Mouse (Mus musculus): ENCODE measurements around the gene Scrn2. TPM values are rescaled to one million over a fixed set of nuclear protein-coding genes. Genes with fewer than 3 reads are reported as not detected.

The Scrn2 gene
- total RNA-seq (2018; cell fraction: chromatin; rRNA removed), result 1 to 10 TPM in 11 of 26 experiments, under 1 TPM in 4, not detected in 11; 0.56 to 3.2 (median 1.3) TPM
- total RNA-seq (2018; cell fraction: cytosol; rRNA removed), result 1 to 10 TPM in 14 of 26 experiments, under 1 TPM in 12; 0.19 to 2.1 (median 1.1) TPM
- 1 to 10 TPM in 7 of 26 experiments, under 1 TPM in 11, not detected in 8; 0.40 to 3.0 (median 0.67) TPM for total RNA-seq (2018; cell fraction: nucleus; rRNA removed)
- polyA plus RNA-seq (2018), result 0.57 to 3.6 TPM (median 1.3 TPM) in 3 replicates

GRCm38 (mm10) chr11:97029686-97030417, at the start of gene Scrn2:
Scrn2 (plus strand) TSS chr11:97029938.
- no peaks in the 10 kb centered on the region for H3K79me2 ChIP-seq (ENCODE audit: inconsistent target)
- peak within 1 kb of the TSS; percentile 53 for H3K27ac ChIP-seq
- under 1% methylated on average over 25 of the region's 25 CpGs for WGBS (ENCODE audit: missing documents)
- H3K4me3 ChIP-seq (ENCODE audit: inconsistent target), result peak within 1 kb of the TSS; percentile 77
- no peaks in the 10 kb centered on the region for H3K36me3 ChIP-seq (ENCODE audit: inconsistent target)

- Histone ChIP-seq H3K4me3 (ENCODE audit: inconsistent target) (no peak overlapping the region), H3K36me3 (ENCODE audit: inconsistent target) (no peaks in the 10 kb centered on the region), H3K79me2 (ENCODE audit: inconsistent target) (peaks cover 19% of the 10 kb centered on the region), H3K27ac (no peak overlapping the region)
- 83% methylated on average over 5 of the region's 5 CpGs for WGBS (ENCODE audit: missing documents)
Observed at GRCm38 (mm10) chr11:96980021-96980420, 49.7 kb upstream of the Scrn2 start.

- H3K79me2 ChIP-seq (ENCODE audit: inconsistent target), result peaks cover 5% of the 10 kb centered on the region
- H3K27ac ChIP-seq, result no peak overlapping the region
- WGBS (ENCODE audit: missing documents), result 93% methylated on average over 14 of the region's 15 CpGs
- no peaks in the 10 kb centered on the region for H3K36me3 ChIP-seq (ENCODE audit: inconsistent target)
- H3K4me3 ChIP-seq (ENCODE audit: inconsistent target), result no peak overlapping the region
Observed at GRCm38 (mm10) chr11:96981461-96981860, 48.3 kb upstream of the Scrn2 start.

- no peaks in the 10 kb centered on the region for H3K79me2 ChIP-seq (ENCODE audit: inconsistent target)
- H3K4me3 ChIP-seq (ENCODE audit: inconsistent target), result no peak overlapping the region
- H3K27ac ChIP-seq, result no peak overlapping the region
- WGBS (ENCODE audit: missing documents), result 3% methylated on average over 7 of the region's 7 CpGs
- no peaks in the 10 kb centered on the region for H3K36me3 ChIP-seq (ENCODE audit: inconsistent target)
Observed at GRCm38 (mm10) chr11:96982355-96982754, 47.4 kb upstream of the Scrn2 start.

- no peak within 1 kb of the TSS for H3K4me3 ChIP-seq (ENCODE audit: inconsistent target)
- no peaks in the 10 kb centered on the region for H3K36me3 ChIP-seq (ENCODE audit: inconsistent target)
- no peak within 1 kb of the TSS for H3K27ac ChIP-seq
- H3K79me2 ChIP-seq (ENCODE audit: inconsistent target), result no peaks in the 10 kb centered on the region
- whole genome bisulfite sequencing (ENCODE audit: missing documents), result 80% methylated on average over 7 of the region's 7 CpGs
Observed at GRCm38 (mm10) chr11:96982859-96983258, 46.9 kb upstream of the Scrn2 start, which contains the start of gene Sp2. Sp2 (minus strand) TSS chr11:96982959.

GRCm38 (mm10) chr11:96984903-96985302, 44.8 kb upstream of the Scrn2 start:
- WGBS (ENCODE audit: missing documents), result 93% methylated on average over 4 of the region's 4 CpGs
- no peak overlapping the region for H3K4me3 ChIP-seq (ENCODE audit: inconsistent target)
- no peaks in the 10 kb centered on the region for H3K36me3 ChIP-seq (ENCODE audit: inconsistent target)
- no peak overlapping the region for H3K27ac ChIP-seq
- no peaks in the 10 kb centered on the region for H3K79me2 ChIP-seq (ENCODE audit: inconsistent target)

- Histone ChIP-seq H3K4me3 (ENCODE audit: inconsistent target) (no peak overlapping the region), H3K79me2 (ENCODE audit: inconsistent target) (no peaks in the 10 kb centered on the region), H3K36me3 (ENCODE audit: inconsistent target) (no peaks in the 10 kb centered on the region), H3K27ac (no peak overlapping the region)
- WGBS (ENCODE audit: missing documents), result 54% methylated on average over 3 of the region's 3 CpGs
Observed at GRCm38 (mm10) chr11:96986463-96986862, 43.3 kb upstream of the Scrn2 start.

- no peak overlapping the region for H3K4me3 ChIP-seq (ENCODE audit: inconsistent target)
- H3K36me3 ChIP-seq (ENCODE audit: inconsistent target), result no peaks in the 10 kb centered on the region
- whole genome bisulfite sequencing (ENCODE audit: missing documents), result 3% methylated on average over 31 of the region's 31 CpGs
- H3K79me2 ChIP-seq (ENCODE audit: inconsistent target), result no peaks in the 10 kb centered on the region
- no peak overlapping the region for H3K27ac ChIP-seq
Observed at GRCm38 (mm10) chr11:96987873-96988655, 41.7 kb upstream of the Scrn2 start.

- WGBS (ENCODE audit: missing documents), result 83% methylated on average over 5 of the region's 5 CpGs
- Histone ChIP-seq H3K4me3 (ENCODE audit: inconsistent target) (no peak overlapping the region), H3K27ac (no peak overlapping the region), H3K36me3 (ENCODE audit: inconsistent target) (no peaks in the 10 kb centered on the region), H3K79me2 (ENCODE audit: inconsistent target) (no peaks in the 10 kb centered on the region)
Observed at GRCm38 (mm10) chr11:96991501-96991900, 38.2 kb upstream of the Scrn2 start.

- Histone ChIP-seq H3K27ac (no peak overlapping the region), H3K79me2 (ENCODE audit: inconsistent target) (no peaks in the 10 kb centered on the region), H3K36me3 (ENCODE audit: inconsistent target) (no peaks in the 10 kb centered on the region), H3K4me3 (ENCODE audit: inconsistent target) (no peak overlapping the region)
- 56% methylated on average over 8 of the region's 8 CpGs for WGBS (ENCODE audit: missing documents)
Observed at GRCm38 (mm10) chr11:96992722-96993311, 36.9 kb upstream of the Scrn2 start.

- Histone ChIP-seq H3K4me3 (ENCODE audit: inconsistent target) (no peak overlapping the region), H3K79me2 (ENCODE audit: inconsistent target) (no peaks in the 10 kb centered on the region), H3K36me3 (ENCODE audit: inconsistent target) (no peaks in the 10 kb centered on the region), H3K27ac (no peak overlapping the region)
- 91% methylated on average over 3 of the region's 5 CpGs for WGBS (ENCODE audit: missing documents)
Observed at GRCm38 (mm10) chr11:96995031-96995430, 34.7 kb upstream of the Scrn2 start.

GRCm38 (mm10) chr11:96995836-96996772, 33.6 kb upstream of the Scrn2 start:
- WGBS (ENCODE audit: missing documents), result 83% methylated on average over 15 of the region's 15 CpGs
- H3K4me3 ChIP-seq (ENCODE audit: inconsistent target), result no peak overlapping the region
- H3K36me3 ChIP-seq (ENCODE audit: inconsistent target), result no peaks in the 10 kb centered on the region
- no peak overlapping the region for H3K27ac ChIP-seq
- no peaks in the 10 kb centered on the region for H3K79me2 ChIP-seq (ENCODE audit: inconsistent target)

- WGBS (ENCODE audit: missing documents), result 71% methylated on average over 15 of the region's 17 CpGs
- H3K4me3 ChIP-seq (ENCODE audit: inconsistent target), result no peak overlapping the region
- H3K36me3 ChIP-seq (ENCODE audit: inconsistent target), result no peaks in the 10 kb centered on the region
- no peak overlapping the region for H3K27ac ChIP-seq
- H3K79me2 ChIP-seq (ENCODE audit: inconsistent target), result no peaks in the 10 kb centered on the region
Observed at GRCm38 (mm10) chr11:96996773-96997379, 32.9 kb upstream of the Scrn2 start.

Data from macrophage (primary cell).